Mouse (Mus musculus) ovary, adult 18-20 months (tissue): Measurements from ENCODE around the gene 1700024G13Rik.

Experiments
- DNase-seq: peaks from one replicate; pipeline ENCODE4 v3.0.0; 2022; ENCODE audit warnings: low spot score, mixed read lengths

Gene 1700024G13Rik

GRCm38 (mm10) chr14:32332515-32333445 lies 55.4 kb downstream of the 1700024G13Rik start:
- DNase-seq = no peak

DNA sequence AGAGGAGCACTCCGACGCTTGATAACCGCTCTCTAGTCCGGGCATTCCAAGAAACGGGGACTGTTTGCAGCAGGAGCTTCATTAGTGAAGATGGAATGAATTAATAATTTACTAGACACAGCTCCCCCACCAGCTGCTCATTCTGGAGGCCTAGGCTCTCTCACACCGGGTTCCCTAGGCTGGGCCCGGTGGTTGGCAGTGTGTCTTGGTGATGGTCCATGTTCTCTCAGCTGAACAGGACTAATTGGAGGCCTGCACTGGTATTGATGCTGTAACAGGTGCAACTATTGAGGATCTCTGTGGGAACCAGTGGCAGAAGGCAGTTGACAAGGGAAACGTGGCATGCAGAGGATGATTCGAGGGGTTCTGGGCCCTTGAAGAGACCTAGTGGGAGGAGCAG lies 60.8 kb downstream of the 1700024G13Rik start:
- no peak for DNase-seq
